Mouse (Mus musculus) adrenal gland, adult 2 months (tissue): Measurements from ENCODE around the gene Cntnap5c. TPM values are rescaled to one million over a fixed set of nuclear protein-coding genes. Genes with fewer than 3 reads are reported as not detected.
"Not testable (repeated sequence)": the region's sequence is repeated elsewhere in the genome, so short reads cannot be mapped to it uniquely, and the experiment has no call there.

Experiments
- DNase-seq: peaks from one replicate; pipeline ENCODE4 v3.0.0; 2021
- long read RNA-seq: library from polyadenylated mRNA; stranded (forward); transcript quantifications from one replicate; pipeline ENCODE4 v2.0.0, GENCODE M21; 2021
- polyA plus RNA-seq: library from polyadenylated mRNA; depleted of rRNA; stranded (reverse); fragments of >200 nt; gene quantifications from 2 replicates; pipeline ENCODE4 v1.2.3, GENCODE M21; 2012; rRNA removed
- total RNA-seq, 2 experiments: library from RNA; stranded (reverse); gene quantifications; 2 replicates each; pipeline ENCODE4 v1.2.3; 2021

The Cntnap5c gene
- not detected for total RNA-seq
- polyA plus RNA-seq: not detected in 2 replicates
- long read RNA-seq: 0 reads

DNA sequence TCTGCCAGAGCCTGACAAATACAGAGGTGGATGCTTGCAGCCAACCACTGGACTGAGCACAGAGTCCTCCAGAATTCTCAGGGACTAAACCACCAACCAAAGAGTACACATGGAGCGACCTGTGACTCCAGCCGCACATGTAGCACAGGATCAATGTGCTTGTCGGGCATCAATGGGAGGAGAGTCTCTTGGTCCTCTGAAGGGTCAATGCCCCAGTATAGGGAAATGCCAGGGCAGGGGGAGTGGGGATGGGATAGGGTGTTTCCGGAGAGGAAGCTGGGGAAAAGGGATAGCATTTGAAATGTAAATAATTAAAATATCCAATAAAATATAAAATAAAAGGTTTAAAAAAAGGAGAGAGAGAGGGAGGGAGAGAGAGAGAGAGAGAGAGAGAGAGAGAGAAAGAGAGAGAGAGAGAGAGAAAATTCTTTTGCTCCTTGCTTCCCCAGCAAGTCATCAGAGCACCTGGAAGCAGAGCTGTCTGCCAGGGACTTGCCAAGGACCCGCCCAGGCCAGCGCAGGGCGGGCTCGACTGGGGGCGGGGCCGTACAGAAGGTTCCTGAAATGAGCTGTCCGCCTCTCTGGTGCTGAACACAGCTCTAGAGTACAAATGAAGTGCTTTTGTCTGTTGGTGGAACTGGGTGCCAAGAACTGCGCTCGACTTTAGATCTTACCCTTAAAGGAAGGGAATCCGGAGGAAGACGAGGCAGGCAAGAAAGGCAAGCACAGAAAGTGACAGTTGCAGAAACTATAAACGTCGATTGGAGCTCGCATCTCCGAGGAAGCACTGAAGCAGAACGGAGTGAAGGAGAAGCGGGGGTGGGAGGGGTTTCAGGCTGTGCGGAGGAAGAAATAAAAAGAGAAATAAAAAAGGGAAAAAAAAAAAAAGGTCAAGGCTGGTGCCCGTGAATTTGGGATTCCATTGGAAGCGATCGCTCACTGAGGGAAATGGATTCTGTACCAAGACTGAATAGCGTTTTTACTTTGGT, at the start of gene Cntnap5c:
TSS of gene Cntnap5c (plus strand) at position 949 of the 989 bp plus-strand sequence.
- DNase-seq: peak; percentile 54

GRCm38 (mm10) chr17:57742119-57742518, 27.3 kb upstream of the Cntnap5c start, which contains the start of gene Gm21834:
Gm21834 (minus strand) TSS chr17:57742219.
- DNase-seq: no peak

DNA sequence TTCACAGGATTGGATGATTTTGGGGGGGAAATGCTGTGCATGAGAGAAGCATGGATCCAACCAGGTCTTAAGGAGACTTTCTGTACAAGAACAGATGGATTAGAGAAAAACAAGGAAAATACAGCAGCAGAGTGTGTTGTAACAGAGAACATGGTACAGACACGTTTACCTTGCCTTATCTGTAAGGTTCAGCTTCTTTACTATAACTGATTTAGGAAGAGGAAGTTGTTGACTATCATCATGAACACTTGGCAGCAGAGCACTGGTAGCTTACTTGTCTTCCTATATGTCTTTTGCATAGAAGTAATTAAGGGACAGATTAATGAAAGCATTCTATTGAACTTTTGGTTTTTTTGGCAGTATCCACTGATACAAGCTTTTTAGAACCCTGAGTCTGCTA, 11.3 kb upstream of the Cntnap5c start:
- no peak for DNase-seq

GRCm38 (mm10) chr17:57767306-57767705, 2.1 kb upstream of the Cntnap5c start:
- no peak for DNase-seq

GRCm38 (mm10) chr17:57770904-57771303, 1.5 kb downstream of the Cntnap5c start:
- peak; percentile 5 for DNase-seq

DNA sequence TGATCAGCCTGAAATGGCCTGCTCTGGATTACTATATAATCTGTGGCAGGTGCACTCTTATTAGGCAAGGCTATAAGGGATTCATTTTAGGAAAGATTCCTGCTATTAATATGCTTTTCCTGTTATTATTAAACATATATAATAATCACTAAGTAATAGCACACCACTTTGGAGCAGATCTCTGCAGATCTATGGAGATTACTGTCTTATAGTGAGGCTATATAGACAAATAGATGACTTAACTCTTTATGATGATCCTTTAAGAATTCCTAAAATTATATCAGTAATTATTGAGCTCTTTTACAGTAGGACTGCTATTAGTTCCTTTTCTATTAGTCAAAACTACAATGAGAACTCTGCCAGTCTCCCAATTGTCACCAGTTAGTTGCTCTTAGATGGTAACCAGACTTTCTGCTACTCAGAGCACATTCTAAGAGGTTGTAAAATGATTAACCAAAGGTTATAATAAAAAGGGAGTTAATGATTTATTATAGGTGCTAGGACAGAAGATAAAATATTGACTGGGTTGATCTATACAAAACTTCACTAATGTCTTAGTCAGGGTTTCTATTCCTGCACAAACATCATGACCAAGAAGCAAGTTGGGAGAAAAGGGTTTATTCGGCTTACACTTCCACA, 18.9 kb downstream of the Cntnap5c start:
- DNase-seq: no peak

GRCm38 (mm10) chr17:57795408-57795807, 26.0 kb downstream of the Cntnap5c start:
- DNase-seq: no peak

DNA sequence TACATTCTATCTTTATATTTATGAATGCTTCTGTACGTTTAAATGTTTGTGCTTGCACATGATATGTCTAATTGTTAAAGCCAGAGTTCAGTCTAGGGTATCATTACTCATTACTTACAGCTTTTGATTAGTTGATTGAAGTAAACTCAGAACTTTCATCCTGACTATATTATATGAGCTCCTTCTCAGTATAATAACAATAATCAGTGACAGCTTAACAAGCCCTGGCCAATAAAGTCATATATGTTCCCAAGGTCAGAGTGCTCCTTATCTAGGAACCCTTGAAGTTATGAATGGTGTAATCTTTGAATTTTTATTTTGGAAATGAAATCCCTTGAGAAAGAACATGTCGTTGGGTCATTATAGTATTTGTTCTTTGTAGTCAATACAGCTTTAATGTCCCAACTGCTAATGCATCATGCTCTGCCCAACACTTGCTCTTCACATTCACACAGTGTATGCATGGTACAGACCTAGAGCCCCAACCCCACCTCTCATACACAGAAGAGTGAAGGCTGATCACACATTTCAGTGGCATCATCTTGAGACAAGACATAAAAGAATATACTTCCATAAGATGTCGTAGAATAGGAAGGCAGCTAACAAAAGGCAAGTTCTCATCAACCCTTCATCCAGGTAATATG, 27.4 kb downstream of the Cntnap5c start:
- DNase-seq: no peak

GRCm38 (mm10) chr17:57799414-57799985, 30.1 kb downstream of the Cntnap5c start:
- no peak for DNase-seq

DNA sequence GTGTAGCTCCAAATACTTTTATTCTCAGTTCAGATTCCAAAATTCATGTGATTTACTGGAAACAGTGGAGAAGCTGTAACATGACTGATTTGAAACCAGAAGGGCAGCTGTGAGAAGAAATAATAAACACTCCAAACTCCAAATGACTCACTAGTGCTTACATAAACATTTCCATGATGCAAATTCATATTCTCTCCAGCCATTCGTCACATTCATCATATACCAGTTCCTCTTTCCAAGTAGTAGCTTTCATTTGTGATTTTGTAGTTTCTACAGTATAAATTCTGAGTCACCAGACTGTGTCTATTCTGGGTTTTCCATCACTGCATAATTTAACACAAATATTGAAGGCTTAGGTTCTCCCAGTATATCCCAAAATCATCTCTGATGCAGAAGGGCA, 31.8 kb downstream of the Cntnap5c start:
- DNase-seq: no peak

DNA sequence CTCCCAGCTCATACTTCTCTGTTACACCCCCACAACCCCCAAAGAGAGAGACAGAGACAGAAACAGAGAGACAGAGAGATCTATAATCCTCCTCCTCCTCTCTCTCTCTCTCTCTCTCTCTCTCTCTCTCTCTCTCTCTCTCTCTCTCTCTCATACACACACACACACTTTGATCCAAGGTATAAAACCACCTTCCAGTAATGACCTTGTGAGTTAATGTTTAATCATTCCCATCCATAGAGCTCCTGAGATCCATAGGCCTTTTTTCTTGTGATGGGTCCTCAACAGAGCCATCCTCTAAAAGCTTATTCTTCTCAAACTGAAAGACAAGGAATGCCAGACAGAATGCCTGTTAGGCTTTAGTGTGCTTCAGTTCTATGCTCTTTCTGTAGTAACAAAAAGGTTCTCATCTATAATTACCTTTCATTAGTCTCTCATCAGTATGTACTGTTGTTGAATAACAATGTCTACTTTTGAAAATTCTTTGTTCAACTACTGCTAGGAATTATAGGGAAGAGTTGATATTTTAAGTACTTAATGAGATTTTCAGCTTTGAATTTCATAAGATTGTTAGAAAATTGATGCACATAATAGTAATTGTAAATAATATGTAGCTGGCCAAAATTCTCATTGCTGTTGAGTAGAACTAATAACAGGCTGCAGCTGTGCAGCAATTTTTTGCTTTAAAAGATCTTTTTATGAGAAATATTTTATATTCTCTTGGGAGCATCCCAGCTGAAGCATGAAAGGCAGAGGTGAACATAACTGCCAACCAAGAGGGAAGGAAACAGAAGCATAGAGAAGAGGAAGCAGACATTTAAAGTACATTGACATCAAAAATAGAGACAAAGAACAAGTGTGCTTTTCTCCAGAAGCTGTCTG, 68.0 kb downstream of the Cntnap5c start:
- DNase-seq: no peak

- not testable (repeated sequence) for DNase-seq
Observed at GRCm38 (mm10) chr17:57855811-57856210, 86.4 kb downstream of the Cntnap5c start.

GRCm38 (mm10) chr17:57865996-57866395, 96.6 kb downstream of the Cntnap5c start:
- DNase-seq: peak; percentile 55

GRCm38 (mm10) chr17:57887742-57888389, 118.5 kb downstream of the Cntnap5c start:
- peak; percentile 3 for DNase-seq

DNA sequence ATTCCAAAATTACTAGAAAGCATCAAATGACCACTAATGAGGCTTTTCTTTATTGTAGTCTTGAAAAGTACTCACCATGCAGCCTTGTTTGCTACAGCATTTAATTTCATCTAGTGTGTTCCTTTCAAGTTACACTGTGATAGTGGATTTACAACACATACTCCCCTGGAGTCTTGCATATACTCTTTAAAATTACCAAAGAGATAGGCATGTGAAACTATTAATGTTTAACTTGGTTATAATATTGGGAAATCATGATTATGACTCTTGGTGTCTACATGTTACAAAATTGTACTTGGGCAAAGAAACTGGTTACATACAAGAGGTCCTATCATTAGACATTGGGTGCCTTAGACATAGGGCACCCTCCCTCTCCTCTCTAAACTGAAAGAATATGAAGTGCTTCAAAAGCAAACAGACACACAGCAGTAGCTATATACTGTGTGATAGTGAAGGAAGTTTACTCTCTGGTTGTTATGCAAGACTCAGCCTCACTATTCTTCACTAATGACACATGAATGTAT, 142.5 kb downstream of the Cntnap5c start:
- no peak for DNase-seq

GRCm38 (mm10) chr17:57984230-57984629, 214.9 kb downstream of the Cntnap5c start:
- no peak for DNase-seq

DNA sequence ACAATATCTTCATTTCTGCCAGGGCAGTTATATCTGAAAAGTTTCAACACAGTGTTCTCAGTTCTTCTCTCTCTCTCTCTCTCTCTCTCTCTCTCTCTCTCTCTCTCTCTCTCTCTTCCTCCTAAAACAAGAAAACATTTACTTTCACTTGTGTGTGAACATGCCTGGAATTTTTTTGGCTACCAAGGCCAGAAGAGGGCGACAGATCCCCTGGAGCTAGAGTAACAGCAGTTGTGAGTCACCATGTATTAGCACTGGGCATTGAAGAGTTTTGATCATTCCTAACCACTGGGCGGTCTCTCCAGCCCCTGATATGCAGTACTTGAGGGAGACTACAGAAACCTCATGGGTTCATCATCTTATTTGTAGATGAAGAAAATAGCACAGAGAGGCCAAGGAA, 219.1 kb downstream of the Cntnap5c start:
- DNase-seq: peak; percentile 24

GRCm38 (mm10) chr17:57996461-57996860, 227.1 kb downstream of the Cntnap5c start:
- no peak for DNase-seq

DNA sequence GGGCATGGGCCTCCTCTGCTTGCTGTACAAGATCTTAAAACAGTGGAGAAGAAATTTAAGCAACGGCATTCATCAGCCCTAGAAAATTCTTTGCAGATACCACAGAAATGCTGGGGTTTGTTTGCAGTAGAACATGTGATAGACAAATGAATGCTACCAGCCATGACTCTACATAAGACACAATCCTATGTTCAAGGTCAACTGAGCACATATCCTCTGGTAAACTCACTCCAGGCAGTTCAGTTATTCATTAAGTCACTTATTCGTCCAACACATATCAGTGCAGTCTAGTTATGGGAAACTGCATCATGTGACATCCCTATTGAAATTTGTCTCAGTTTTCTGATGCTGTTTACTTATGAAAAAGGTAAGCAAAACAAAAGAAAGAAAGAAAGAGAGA, 229.7 kb downstream of the Cntnap5c start:
- DNase-seq: no peak

- DNase-seq: no peak
Observed at GRCm38 (mm10) chr17:58002845-58003244, 233.5 kb downstream of the Cntnap5c start.
